Mouse (Mus musculus): Measurements from ENCODE around the gene Ngb.

Ngb gene

DNA sequence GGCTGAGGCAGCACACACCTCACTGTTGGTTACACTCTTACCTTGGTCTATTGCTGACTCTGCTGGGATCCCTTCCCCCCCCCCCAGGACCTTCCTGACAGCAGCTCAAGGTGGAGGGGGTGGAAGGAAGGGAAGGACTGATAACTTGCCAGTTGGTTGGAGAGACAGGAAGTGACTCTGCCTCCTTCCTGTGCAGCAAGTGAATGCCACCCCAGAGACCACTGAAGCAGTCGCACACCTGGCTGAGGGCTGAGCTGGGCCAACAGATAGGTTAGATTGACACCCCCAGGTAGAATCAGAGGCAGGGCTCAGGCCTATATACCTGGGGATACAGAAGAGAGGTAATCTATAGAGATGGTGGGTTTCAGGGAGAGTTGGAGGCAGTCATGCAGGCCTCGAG, 10.4 kb downstream of the Ngb start:
- no peak for DNase-seq (ENCODE audit: low read depth)

GRCm38 (mm10) chr12:87089701-87090100, 12.6 kb downstream of the Ngb start:
- no peak for DNase-seq (ENCODE audit: low read depth)

GRCm38 (mm10) chr12:87089255-87089654, 13.1 kb downstream of the Ngb start:
- no peak for DNase-seq (ENCODE audit: low read depth)

DNA sequence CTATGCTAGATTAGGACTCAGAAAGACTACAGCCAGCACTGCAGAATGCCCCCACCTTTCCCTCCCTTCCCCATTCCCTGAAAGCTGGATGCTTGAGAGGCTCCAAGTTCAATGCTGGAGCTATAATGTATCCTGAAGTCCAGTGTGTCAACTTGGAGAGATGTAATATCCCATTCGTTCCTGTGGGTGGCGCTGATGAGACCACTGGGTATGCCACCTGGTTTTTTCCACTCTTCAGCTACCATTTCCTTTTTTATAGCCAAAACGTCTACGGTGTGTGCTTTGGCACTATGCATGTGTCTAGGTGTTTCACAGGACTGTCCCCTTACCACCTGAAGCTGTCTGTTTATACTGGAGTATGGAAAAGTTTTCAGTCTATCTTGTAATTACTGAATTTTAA, 14.0 kb downstream of the Ngb start:
- peak; percentile 21 for DNase-seq (ENCODE audit: low read depth)

DNA sequence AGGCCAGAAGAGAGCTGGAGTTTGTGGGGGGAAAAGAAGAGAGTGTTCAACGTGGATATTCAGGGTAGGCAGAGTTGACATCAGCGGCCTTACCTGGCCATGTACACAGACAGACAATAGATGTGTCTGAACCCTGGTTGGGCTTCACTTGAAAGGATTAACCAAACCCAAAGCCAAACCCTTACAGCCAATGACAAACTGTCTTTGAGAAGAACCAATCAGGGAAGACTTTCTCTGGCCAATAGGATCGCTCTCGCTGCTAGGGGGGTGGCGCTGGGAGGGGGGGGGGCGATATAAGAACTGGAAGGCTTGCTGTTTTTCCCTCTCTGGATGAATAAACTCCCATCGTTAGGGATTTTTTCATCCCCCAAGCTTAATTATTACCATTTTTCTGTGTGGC, 15.1 kb downstream of the Ngb start:
- DNase-seq (ENCODE audit: low read depth): no peak

DNA sequence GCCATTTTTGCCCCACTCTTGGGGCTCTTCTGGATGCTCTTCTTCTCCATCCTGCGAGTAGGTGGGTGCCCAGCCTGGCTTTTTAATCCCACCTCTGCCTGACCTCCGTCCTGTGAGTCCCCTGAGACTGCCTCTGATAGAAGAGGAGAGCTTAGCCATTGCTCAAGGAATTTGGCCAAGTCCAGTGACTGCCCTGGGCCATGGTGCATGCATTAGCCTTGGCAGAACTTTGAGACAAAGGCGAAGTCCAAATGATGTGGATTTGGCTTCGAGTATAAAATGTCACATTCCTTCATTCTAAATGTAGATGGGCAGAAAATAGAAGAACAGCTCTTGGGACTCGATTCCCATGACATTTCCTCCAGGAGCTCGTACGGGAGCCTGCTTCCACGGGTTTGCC, 19.5 kb downstream of the Ngb start:
- DNase-seq (ENCODE audit: low read depth): no peak

GRCm38 (mm10) chr12:87076610-87077009, 25.7 kb downstream of the Ngb start:
- DNase-seq (ENCODE audit: low read depth): no peak

- DNase-seq (ENCODE audit: low read depth): no peak
Observed at GRCm38 (mm10) chr12:87070520-87070919, 31.8 kb downstream of the Ngb start.

- no peak for DNase-seq (ENCODE audit: low read depth)
Observed at GRCm38 (mm10) chr12:87066429-87066828, 35.9 kb downstream of the Ngb start.

- no peak for DNase-seq (ENCODE audit: low read depth)
Observed at GRCm38 (mm10) chr12:87065446-87065845, 36.9 kb downstream of the Ngb start.

DNA sequence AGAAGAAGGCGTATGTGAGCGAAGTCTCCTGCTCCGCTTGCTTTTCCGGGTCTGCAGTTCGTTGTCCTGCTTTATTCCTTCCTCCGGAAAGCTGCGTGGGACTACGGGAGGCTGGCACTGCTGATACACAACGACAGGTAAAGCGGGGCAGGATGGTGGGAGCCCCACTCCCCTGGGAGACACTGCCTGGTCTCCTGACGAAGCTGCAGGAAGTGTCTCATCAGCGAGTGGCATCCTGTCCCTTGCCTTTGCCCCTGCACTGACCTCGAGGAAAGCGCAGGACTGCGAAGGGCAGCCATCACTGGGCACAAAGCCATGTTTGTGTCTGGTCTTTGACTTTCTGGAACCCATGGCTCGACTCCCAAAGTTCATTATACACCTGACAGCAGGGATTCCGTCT, 45.3 kb downstream of the Ngb start:
- DNase-seq (ENCODE audit: low read depth): no peak

GRCm38 (mm10) chr12:87054873-87055272, 47.5 kb downstream of the Ngb start:
- no peak for DNase-seq (ENCODE audit: low read depth)

GRCm38 (mm10) chr12:87052661-87053321, 49.5 kb downstream of the Ngb start:
- DNase-seq (ENCODE audit: low read depth): peak; percentile 43

GRCm38 (mm10) chr12:87047536-87047935, 54.8 kb downstream of the Ngb start:
- DNase-seq (ENCODE audit: low read depth): no peak
